Mouse (Mus musculus): Measurements from ENCODE around the gene Ccdc117. TPM values are rescaled to one million over a fixed set of nuclear protein-coding genes. Genes with fewer than 3 reads are reported as not detected.
A peak's percentile ranks its signal among the peaks of the same experiment; 100 is the strongest.

Ccdc117 gene
- 27.1 and 28.0 TPM in 2 replicates for polyA plus RNA-seq (2016; fragmentation: Nextera tagmentation; extraction: Ambion mirVana)

DNA sequence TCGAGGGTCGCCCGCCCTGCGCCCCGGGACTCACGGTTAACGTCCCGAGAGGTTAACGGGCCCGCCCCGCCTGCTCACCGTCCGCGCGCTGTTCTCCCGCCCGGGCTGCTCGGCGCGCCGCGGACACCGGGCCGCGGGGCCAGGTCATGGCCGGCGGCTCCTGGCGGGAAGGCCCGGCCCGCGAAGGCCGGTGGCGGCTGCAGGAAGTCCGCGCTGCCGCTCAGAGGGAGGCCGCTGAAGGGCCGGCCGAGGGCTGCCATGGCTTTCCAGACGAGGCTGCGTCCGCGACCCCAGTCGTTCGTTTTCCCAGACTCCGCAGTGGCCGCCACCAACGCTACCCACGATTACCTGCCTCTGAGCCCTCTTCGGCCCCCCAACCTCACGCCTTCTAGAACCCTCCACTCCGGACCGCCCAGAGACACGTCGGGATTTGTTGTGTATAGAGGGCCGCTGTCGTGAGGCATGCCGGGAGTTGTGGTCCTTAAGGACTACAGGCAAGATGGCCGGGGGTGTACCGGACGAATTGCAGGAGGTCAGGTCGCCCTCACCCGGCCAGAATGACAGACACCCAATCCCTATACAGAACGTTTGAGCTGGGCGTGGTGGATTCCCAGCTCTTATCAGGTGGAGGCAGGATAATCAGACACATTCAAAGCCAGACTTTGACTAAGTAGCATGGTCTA is at the start of gene Ccdc117:
Gene Ccdc117, minus strand, starts transcription at position 389 of the 683 bp plus-strand sequence.
- peak; percentile 98 for ATAC-seq (ENCODE audit: low FRiP score)
- H3K4me1 ChIP-seq = peaks cover 23% of the 10 kb centered on the region
- WGBS = under 1% methylated on average over 65 of the region's 65 CpGs
- H3K4me2 ChIP-seq = peak within 1 kb of the TSS; percentile 81
- H3K9ac ChIP-seq = peak within 1 kb of the TSS; percentile 78
- H3K27ac ChIP-seq = peak within 1 kb of the TSS; percentile 65
- H3K9me3 ChIP-seq = no peaks in the 10 kb centered on the region
- H3K4me3 ChIP-seq (replicated peaks) = peak within 1 kb of the TSS; percentile 75
- peaks cover 16% of the 10 kb centered on the region; the same call in 1 of the 2 replicates for H3K36me3 ChIP-seq (replicated peaks)
- H3K27me3 ChIP-seq = no peaks in the 10 kb centered on the region

DNA sequence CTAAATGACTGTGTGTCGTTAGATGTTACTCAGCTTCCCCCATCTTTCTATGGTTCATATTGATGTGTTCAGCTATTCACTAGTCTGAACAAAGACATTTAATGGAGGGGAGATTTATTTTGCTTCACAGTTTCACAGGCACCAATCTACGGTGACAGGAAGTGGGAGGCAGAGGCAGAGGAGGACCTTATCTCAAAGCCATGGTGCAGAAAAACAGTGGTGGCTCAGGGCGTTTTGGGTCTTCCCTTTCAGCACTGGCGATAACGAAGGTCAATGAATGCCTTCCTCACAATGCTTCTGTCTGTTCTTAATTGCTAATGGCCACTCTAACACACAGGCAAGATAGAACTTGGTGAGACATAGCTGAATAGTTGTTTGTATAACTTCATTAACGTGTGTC is 33.1 kb upstream of the Ccdc117 start:
- H3K36me3 ChIP-seq (replicated peaks) = no peaks in the 10 kb centered on the region
- no peaks in the 10 kb centered on the region for H3K27me3 ChIP-seq
- WGBS = 66% methylated on average over 6 of the region's 6 CpGs
- ATAC-seq (ENCODE audit: low FRiP score) = no peak
- H3K27ac ChIP-seq = no peak overlapping the region
- no peaks in the 10 kb centered on the region for H3K9me3 ChIP-seq
- peaks cover 8% of the 10 kb centered on the region; the same call in 1 of the 2 replicates for H3K4me1 ChIP-seq
- H3K4me2 ChIP-seq = no peak overlapping the region
- no peak overlapping the region for H3K4me3 ChIP-seq (replicated peaks)
- no peak overlapping the region for H3K9ac ChIP-seq

DNA sequence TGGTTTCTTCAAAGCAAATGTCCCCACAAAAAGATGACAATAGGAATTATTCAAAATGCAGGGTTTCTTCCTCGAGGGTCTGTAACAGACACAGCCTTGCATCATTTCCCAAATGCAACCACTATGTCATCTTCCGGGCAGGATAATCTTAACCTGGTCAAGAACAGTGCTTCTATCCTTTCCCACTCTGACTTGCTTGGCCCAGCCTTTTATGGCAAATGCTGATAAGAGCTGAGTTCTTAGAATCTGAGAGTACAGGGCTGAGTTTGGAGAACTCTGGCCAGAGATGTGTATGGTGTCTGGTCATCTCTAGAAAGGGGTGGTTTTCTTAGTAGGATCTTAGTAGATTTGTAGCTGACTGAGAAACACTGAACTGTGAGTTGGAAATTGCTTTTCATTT is 31.8 kb upstream of the Ccdc117 start:
- H3K27me3 ChIP-seq = no peaks in the 10 kb centered on the region
- H3K4me1 ChIP-seq = peaks cover 8% of the 10 kb centered on the region; the same call in 1 of the 2 replicates
- H3K27ac ChIP-seq = no peak overlapping the region

GRCm38 (mm10) chr11:5571856-5572255 is 29.9 kb upstream of the Ccdc117 start:
- no peak overlapping the region for H3K4me3 ChIP-seq (replicated peaks)
- H3K4me2 ChIP-seq = no peak overlapping the region
- H3K27me3 ChIP-seq = no peaks in the 10 kb centered on the region
- H3K9ac ChIP-seq = no peak overlapping the region
- H3K36me3 ChIP-seq (replicated peaks) = no peaks in the 10 kb centered on the region
- no peak overlapping the region for H3K27ac ChIP-seq
- no peak for ATAC-seq (ENCODE audit: low FRiP score)
- no peaks in the 10 kb centered on the region for H3K9me3 ChIP-seq
- H3K4me1 ChIP-seq = no peaks in the 10 kb centered on the region
- WGBS = 91% methylated on average over 4 of the region's 4 CpGs

More for the DNA sequence above, 31.8 kb upstream of the Ccdc117 start:
- no peak overlapping the region for H3K4me2 ChIP-seq
- no peaks in the 10 kb centered on the region for H3K36me3 ChIP-seq (replicated peaks)
- no peaks in the 10 kb centered on the region for H3K9me3 ChIP-seq
- ATAC-seq (ENCODE audit: low FRiP score) = no peak
- H3K4me3 ChIP-seq (replicated peaks) = no peak overlapping the region
- WGBS = 83% methylated on average over 2 of the region's 2 CpGs
- H3K9ac ChIP-seq = no peak overlapping the region

- no peaks in the 10 kb centered on the region for H3K9me3 ChIP-seq
- no peak for ATAC-seq (ENCODE audit: low FRiP score)
Observed at GRCm38 (mm10) chr11:5569474-5569873, 27.5 kb upstream of the Ccdc117 start, which contains the start of gene Ankrd36. Ankrd36 (plus strand) TSS chr11:5569684.

DNA sequence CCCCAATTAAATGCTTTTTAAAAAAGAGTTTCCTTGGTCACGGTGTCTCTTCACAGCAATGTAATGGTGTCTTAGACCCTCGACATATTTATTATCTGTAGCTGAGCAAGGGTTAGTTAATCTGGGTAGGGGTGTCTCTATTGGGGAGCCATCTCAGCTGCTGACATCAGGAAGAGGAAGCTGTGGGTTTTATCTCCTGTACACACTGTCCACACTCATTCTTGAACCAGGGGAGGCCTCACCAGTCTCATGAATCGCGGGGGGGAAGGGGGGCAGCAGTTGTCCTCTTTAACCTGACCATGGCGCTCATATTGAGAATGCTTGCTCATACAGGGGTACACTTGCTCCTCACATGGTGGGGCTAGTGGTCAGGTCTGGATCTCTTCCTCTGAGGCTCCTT is 26.1 kb upstream of the Ccdc117 start:
- 84% methylated on average over 5 of the region's 5 CpGs for WGBS
- Histone ChIP-seq H3K9ac (no peak overlapping the region), H3K4me2 (no peak overlapping the region), H3K4me1 (peaks cover under 1% of the 10 kb centered on the region), H3K9me3 (no peaks in the 10 kb centered on the region), H3K27me3 (peaks cover 3% of the 10 kb centered on the region; the same call in 1 of the 2 replicates), H3K4me3 (replicated peaks) (no peak overlapping the region), H3K36me3 (replicated peaks) (no peaks in the 10 kb centered on the region), H3K27ac (no peak overlapping the region)
- ATAC-seq (ENCODE audit: low FRiP score) = no peak

More at GRCm38 (mm10) chr11:5569474-5569873, 27.5 kb upstream of the Ccdc117 start, which contains the start of gene Ankrd36:
- Histone ChIP-seq H3K9ac (no peak within 1 kb of the TSS), H3K36me3 (replicated peaks) (no peaks in the 10 kb centered on the region), H3K27me3 (no peaks in the 10 kb centered on the region), H3K4me1 (no peaks in the 10 kb centered on the region), H3K27ac (no peak within 1 kb of the TSS), H3K4me2 (no peak within 1 kb of the TSS), H3K4me3 (replicated peaks) (no peak within 1 kb of the TSS)
- WGBS = 76% methylated on average over 12 of the region's 12 CpGs

DNA sequence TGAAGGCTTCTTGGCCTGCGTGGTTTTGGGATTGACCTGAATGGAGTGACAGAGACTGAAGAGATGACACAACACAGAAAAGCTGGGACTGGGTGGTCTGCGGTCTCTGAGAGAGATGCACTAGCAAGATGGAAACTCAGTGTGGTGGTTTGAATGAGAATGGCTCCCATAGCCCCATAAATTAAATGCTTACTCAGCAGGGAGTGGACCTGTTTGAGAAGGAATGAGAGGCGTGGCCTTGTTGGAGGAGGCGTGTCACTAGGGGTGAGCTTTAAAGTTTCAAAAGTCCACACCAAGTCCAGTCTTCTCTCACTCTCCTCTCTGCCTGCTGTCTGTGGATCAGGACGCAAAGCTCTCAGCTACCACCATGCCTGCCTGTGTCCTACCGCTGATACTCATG is 25.7 kb upstream of the Ccdc117 start:
- Histone ChIP-seq H3K4me1 (peaks cover 5% of the 10 kb centered on the region), H3K27me3 (peaks cover 3% of the 10 kb centered on the region; the same call in 1 of the 2 replicates), H3K4me2 (no peak overlapping the region), H3K36me3 (replicated peaks) (no peaks in the 10 kb centered on the region), H3K9ac (no peak overlapping the region), H3K9me3 (no peaks in the 10 kb centered on the region), H3K4me3 (replicated peaks) (no peak overlapping the region), H3K27ac (no peak overlapping the region)
- 95% methylated on average over 6 of the region's 6 CpGs for WGBS
- ATAC-seq (ENCODE audit: low FRiP score) = no peak

DNA sequence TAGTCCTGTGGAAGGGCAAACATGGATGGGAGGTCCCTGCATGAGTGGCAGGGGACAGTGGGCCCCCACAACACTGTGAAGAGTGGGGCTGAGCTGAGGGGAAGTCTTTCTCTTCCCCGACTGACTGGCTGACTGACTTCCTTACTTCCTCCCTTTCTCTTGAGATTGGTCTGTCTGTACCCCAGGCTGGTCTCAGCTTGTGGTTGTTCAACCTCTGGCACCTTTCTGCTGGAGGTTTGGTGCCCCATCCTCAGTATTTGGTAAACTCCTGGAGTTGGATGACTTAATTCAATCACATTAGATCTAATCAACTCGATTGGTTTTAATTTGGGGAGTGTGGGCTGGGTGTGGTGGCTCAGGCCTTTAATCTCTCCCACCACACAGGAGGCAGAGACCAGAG is 24.5 kb upstream of the Ccdc117 start:
- peaks cover 5% of the 10 kb centered on the region for H3K4me1 ChIP-seq
- H3K27ac ChIP-seq = no peak overlapping the region
- no peak for ATAC-seq (ENCODE audit: low FRiP score)
- no peak overlapping the region for H3K9ac ChIP-seq
- peaks cover 3% of the 10 kb centered on the region; the same call in 1 of the 2 replicates for H3K27me3 ChIP-seq
- no peak overlapping the region for H3K4me3 ChIP-seq (replicated peaks)
- 84% methylated on average over 2 of the region's 2 CpGs for WGBS
- H3K9me3 ChIP-seq = no peaks in the 10 kb centered on the region
- no peak overlapping the region for H3K4me2 ChIP-seq
- H3K36me3 ChIP-seq (replicated peaks) = no peaks in the 10 kb centered on the region

GRCm38 (mm10) chr11:5565596-5565995 is 23.6 kb upstream of the Ccdc117 start:
- ATAC-seq (ENCODE audit: low FRiP score) = no peak

GRCm38 (mm10) chr11:5563898-5564297 is 21.9 kb upstream of the Ccdc117 start:
- Histone ChIP-seq H3K27me3 (peaks cover 3% of the 10 kb centered on the region; the same call in 1 of the 2 replicates), H3K9ac (no peak overlapping the region)
- 58% methylated on average over 6 of the region's 6 CpGs for WGBS

More at GRCm38 (mm10) chr11:5565596-5565995, 23.6 kb upstream of the Ccdc117 start:
- Histone ChIP-seq H3K4me2 (no peak overlapping the region), H3K9ac (no peak overlapping the region), H3K36me3 (replicated peaks) (no peaks in the 10 kb centered on the region), H3K9me3 (no peaks in the 10 kb centered on the region), H3K4me3 (replicated peaks) (no peak overlapping the region), H3K4me1 (peaks cover 5% of the 10 kb centered on the region), H3K27me3 (peaks cover 3% of the 10 kb centered on the region; the same call in 1 of the 2 replicates), H3K27ac (no peak overlapping the region)
- WGBS = 81% methylated on average over 3 of the region's 3 CpGs

DNA sequence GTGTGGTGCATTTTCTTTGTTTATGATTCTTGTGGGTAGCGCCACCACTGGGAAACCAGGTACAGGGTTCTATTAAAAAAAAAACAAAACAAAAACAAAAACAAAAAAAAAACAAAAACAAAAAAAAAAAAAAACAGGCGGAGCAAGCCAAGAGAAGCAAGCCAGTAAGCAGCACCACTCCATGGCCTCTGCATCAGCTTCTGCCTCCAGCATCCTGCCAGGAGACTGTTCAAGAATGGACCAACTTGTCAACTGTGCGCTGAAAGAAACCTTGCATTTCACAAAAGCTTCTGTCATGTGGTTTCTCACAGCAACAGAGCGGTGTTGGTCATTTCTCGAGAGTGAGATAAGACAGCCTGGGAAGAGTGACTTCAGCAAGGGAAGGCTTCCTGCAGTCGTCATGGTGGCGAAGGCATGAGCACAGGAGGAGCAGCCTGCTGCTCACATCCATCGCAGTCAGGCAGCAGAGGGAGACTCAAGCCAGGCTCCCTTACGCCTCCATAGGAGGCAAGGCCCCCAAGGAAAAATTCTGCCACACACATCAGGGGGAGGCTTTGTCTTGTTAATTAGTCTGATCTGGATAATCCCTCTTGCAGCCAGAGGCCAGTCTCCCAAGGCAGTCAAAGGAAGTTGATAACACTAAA is 20.8 kb upstream of the Ccdc117 start:
- Histone ChIP-seq H3K9me3 (no peaks in the 10 kb centered on the region), H3K9ac (no peak overlapping the region), H3K27ac (no peak overlapping the region), H3K4me3 (replicated peaks) (no peak overlapping the region), H3K4me1 (peaks cover 5% of the 10 kb centered on the region), H3K27me3 (peaks cover 3% of the 10 kb centered on the region; the same call in 1 of the 2 replicates), H3K36me3 (replicated peaks) (no peaks in the 10 kb centered on the region), H3K4me2 (peak overlapping the region; percentile 24; the same call in 1 of the 2 replicates)
- WGBS = 18% methylated on average over 9 of the region's 9 CpGs
- 0 out of 2 replicates have a peak, but pooled peaks have one; percentile 57 for ATAC-seq (ENCODE audit: low FRiP score)

More at GRCm38 (mm10) chr11:5563898-5564297, 21.9 kb upstream of the Ccdc117 start:
- H3K4me2 ChIP-seq = no peak overlapping the region
- H3K4me3 ChIP-seq (replicated peaks) = no peak overlapping the region
- no peaks in the 10 kb centered on the region for H3K36me3 ChIP-seq (replicated peaks)
- peaks cover 5% of the 10 kb centered on the region for H3K4me1 ChIP-seq
- H3K27ac ChIP-seq = no peak overlapping the region
- no peak for ATAC-seq (ENCODE audit: low FRiP score)
- no peaks in the 10 kb centered on the region for H3K9me3 ChIP-seq

DNA sequence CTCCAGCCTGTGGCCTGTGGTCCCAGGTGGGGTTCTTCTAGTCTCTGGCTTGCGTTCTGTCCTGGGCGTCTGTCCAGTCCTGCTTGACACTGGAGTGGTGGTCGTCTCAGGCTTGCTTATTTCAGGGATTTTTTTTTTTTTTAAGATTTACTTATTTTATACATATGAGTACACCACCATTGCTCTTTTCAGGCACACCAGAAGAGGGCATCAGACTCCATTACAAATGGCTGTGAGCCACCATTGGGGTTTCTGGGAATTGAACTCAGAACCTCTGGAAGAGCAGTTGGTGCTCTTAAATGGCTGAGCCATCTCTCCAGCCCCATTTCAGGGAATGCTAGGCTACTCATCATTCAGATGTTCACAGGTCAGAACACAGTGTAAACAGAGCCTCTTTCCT is 18.3 kb upstream of the Ccdc117 start:
- 87% methylated on average over 3 of the region's 3 CpGs for WGBS
- ATAC-seq (ENCODE audit: low FRiP score) = no peak
- no peak overlapping the region for H3K4me2 ChIP-seq
- peaks cover 3% of the 10 kb centered on the region; the same call in 1 of the 2 replicates for H3K27me3 ChIP-seq
- no peaks in the 10 kb centered on the region for H3K9me3 ChIP-seq
- no peaks in the 10 kb centered on the region for H3K36me3 ChIP-seq (replicated peaks)
- H3K27ac ChIP-seq = no peak overlapping the region
- H3K9ac ChIP-seq = no peak overlapping the region
- H3K4me3 ChIP-seq (replicated peaks) = no peak overlapping the region
- peaks cover 5% of the 10 kb centered on the region for H3K4me1 ChIP-seq
